Mouse (Mus musculus): ENCODE measurements around the gene Clec5a.

Clec5a gene

GRCm38 (mm10) chr6:40554950-40555349 lies 30.7 kb downstream of the Clec5a start, which contains the start of gene Olfr461:
Gene Olfr461, minus strand, starts transcription at chr6:40555050.
- DNase-seq (ENCODE audit: low read depth, low spot score) = no peak
- Histone ChIP-seq H3K27me3 (ENCODE audit: control insufficient read depth, insufficient read depth, low read length, poor library complexity, severe bottlenecking) (no peaks in the 10 kb centered on the region), H3K36me3 (ENCODE audit: control insufficient read depth, insufficient read depth, low read length, poor library complexity, severe bottlenecking) (no peaks in the 10 kb centered on the region)

- no peaks in the 10 kb centered on the region for H3K27me3 ChIP-seq (ENCODE audit: control insufficient read depth, insufficient read depth, low read length, poor library complexity, severe bottlenecking)
- H3K36me3 ChIP-seq (ENCODE audit: control insufficient read depth, insufficient read depth, low read length, poor library complexity, severe bottlenecking) = no peaks in the 10 kb centered on the region
- no peak for DNase-seq (ENCODE audit: low read depth, low spot score)
These were observed 40.9 kb downstream of the Clec5a start for GRCm38 (mm10) chr6:40544690-40545089.
